Mouse (Mus musculus): ENCODE data around the gene Fam20c. TPM values are rescaled to one million over a fixed set of nuclear protein-coding genes. Genes with fewer than 3 reads are reported as not detected.
A peak's percentile ranks its signal among the peaks of the same experiment; 100 is the strongest.

The Fam20c gene
- total RNA-seq, 1 experiment: 8.0 TPM

GRCm38 (mm10) chr5:138849682-138850461 lies 95.6 kb downstream of the Fam20c start:
- Histone ChIP-seq H3K27ac (ENCODE audit: insufficient read depth, low read depth, low read length, poor library complexity, severe bottlenecking) (no peak overlapping the region), H3K9me3 (ENCODE audit: control insufficient read depth, insufficient read depth, low read depth, low read length) (no peaks in the 10 kb centered on the region)

GRCm38 (mm10) chr5:138850462-138850844 lies 96.1 kb downstream of the Fam20c start:
- Histone ChIP-seq H3K4me3 (ENCODE audit: insufficient read depth in 1 of 2, low read depth in 1 of 2, low read length in 2 of 2, poor library complexity in 1 of 2, severe bottlenecking in 1 of 2) (no peak overlapping the region), H3K4me1 (ENCODE audit: control insufficient read depth in 2 of 2, insufficient read depth in 2 of 2, low read length in 2 of 2, poor library complexity in 1 of 2) (no peaks in the 10 kb centered on the region), H3K9ac (ENCODE audit: insufficient read depth, low read depth, low read length, poor library complexity, severe bottlenecking) (no peak overlapping the region), H3K36me3 (ENCODE audit: control insufficient read depth, insufficient read depth, low read length, poor library complexity, severe bottlenecking) (no peaks in the 10 kb centered on the region), H3K9me3 (ENCODE audit: control insufficient read depth, insufficient read depth, low read depth, low read length) (no peaks in the 10 kb centered on the region), H3K27ac (ENCODE audit: insufficient read depth, low read depth, low read length, poor library complexity, severe bottlenecking) (no peak overlapping the region)
- in situ Hi-C loops (cut with MboI; ENCODE audit: low sequenced_read_pairs in 2 of 2, unreplicated experiment in 2 of 2): loop anchor here in 1 of 2 experiments (10.0 kb wide), 2 partner anchors 234 to 324 kb away; no protein-coding TSS in a partner anchor
- no peak for TF ChIP-seq ZC3H11A (IDR thresholded peaks at IDR 0.05; ENCODE audit: borderline replicate concordance, low read depth, low read length)
- no peak for TF ChIP-seq ZNF384 (IDR thresholded peaks at IDR 0.05; ENCODE audit: low read depth, low read length)
- no peak for TF ChIP-seq MAFK (IDR thresholded peaks at IDR 0.05; ENCODE audit: insufficient read depth, low read depth, low read length)
- no peak for TF ChIP-seq CHD2 (IDR thresholded peaks at IDR 0.05; ENCODE audit: low read depth, low read length)
- no peak for TF ChIP-seq HCFC1 (IDR thresholded peaks at IDR 0.05; ENCODE audit: borderline replicate concordance, insufficient read depth, low read length)
- DNase-seq (ENCODE audit: low read depth, low spot score): no peak

More at GRCm38 (mm10) chr5:138849682-138850461, 95.6 kb downstream of the Fam20c start:
- H3K4me1 ChIP-seq (ENCODE audit: control insufficient read depth in 2 of 2, insufficient read depth in 2 of 2, low read length in 2 of 2, poor library complexity in 1 of 2): no peaks in the 10 kb centered on the region
- TF ChIP-seq ZNF384 (IDR thresholded peaks at IDR 0.05; ENCODE audit: low read depth, low read length) (no peak), CHD2 (IDR thresholded peaks at IDR 0.05; ENCODE audit: low read depth, low read length) (no peak), ZC3H11A (IDR thresholded peaks at IDR 0.05; ENCODE audit: borderline replicate concordance, low read depth, low read length) (no peak), MAFK (IDR thresholded peaks at IDR 0.05; ENCODE audit: insufficient read depth, low read depth, low read length) (no peak), HCFC1 (IDR thresholded peaks at IDR 0.05; ENCODE audit: borderline replicate concordance, insufficient read depth, low read length) (no peak)
- H3K4me3 ChIP-seq (ENCODE audit: insufficient read depth in 1 of 2, low read depth in 1 of 2, low read length in 2 of 2, poor library complexity in 1 of 2, severe bottlenecking in 1 of 2): no peak overlapping the region
- no peak for DNase-seq (ENCODE audit: low read depth, low spot score)
- no peaks in the 10 kb centered on the region for H3K36me3 ChIP-seq (ENCODE audit: control insufficient read depth, insufficient read depth, low read length, poor library complexity, severe bottlenecking)
- no peak overlapping the region for H3K9ac ChIP-seq (ENCODE audit: insufficient read depth, low read depth, low read length, poor library complexity, severe bottlenecking)
- in situ Hi-C loops (cut with MboI; ENCODE audit: low sequenced_read_pairs in 2 of 2, unreplicated experiment in 2 of 2): loop anchor here in 1 of 2 experiments (10.0 kb wide), 2 partner anchors 235 to 325 kb away; no protein-coding TSS in a partner anchor

GRCm38 (mm10) chr5:138851296-138851780 lies 97.0 kb downstream of the Fam20c start:
- Histone ChIP-seq H3K9ac (ENCODE audit: insufficient read depth, low read depth, low read length, poor library complexity, severe bottlenecking) (no peak overlapping the region), H3K27ac (ENCODE audit: insufficient read depth, low read depth, low read length, poor library complexity, severe bottlenecking) (no peak overlapping the region), H3K36me3 (ENCODE audit: control insufficient read depth, insufficient read depth, low read length, poor library complexity, severe bottlenecking) (no peaks in the 10 kb centered on the region), H3K9me3 (ENCODE audit: control insufficient read depth, insufficient read depth, low read depth, low read length) (no peaks in the 10 kb centered on the region), H3K4me3 (ENCODE audit: insufficient read depth in 1 of 2, low read depth in 1 of 2, low read length in 2 of 2, poor library complexity in 1 of 2, severe bottlenecking in 1 of 2) (no peak overlapping the region), H3K4me1 (ENCODE audit: control insufficient read depth in 2 of 2, insufficient read depth in 2 of 2, low read length in 2 of 2, poor library complexity in 1 of 2) (no peaks in the 10 kb centered on the region)
- DNase-seq (ENCODE audit: low read depth, low spot score): no peak
- in situ Hi-C loops (cut with MboI; ENCODE audit: low sequenced_read_pairs in 2 of 2, unreplicated experiment in 2 of 2): loop anchor here in 1 of 2 experiments (10.0 kb wide), 2 partner anchors 233 to 323 kb away; no protein-coding TSS in a partner anchor
- TF ChIP-seq ZNF384 (IDR thresholded peaks at IDR 0.05; ENCODE audit: low read depth, low read length): no peak
- TF ChIP-seq CHD2 (IDR thresholded peaks at IDR 0.05; ENCODE audit: low read depth, low read length): no peak
- TF ChIP-seq MAFK (IDR thresholded peaks at IDR 0.05; ENCODE audit: insufficient read depth, low read depth, low read length): no peak
- no peak for TF ChIP-seq ZC3H11A (IDR thresholded peaks at IDR 0.05; ENCODE audit: borderline replicate concordance, low read depth, low read length)
- TF ChIP-seq HCFC1 (IDR thresholded peaks at IDR 0.05; ENCODE audit: borderline replicate concordance, insufficient read depth, low read length): no peak

DNA sequence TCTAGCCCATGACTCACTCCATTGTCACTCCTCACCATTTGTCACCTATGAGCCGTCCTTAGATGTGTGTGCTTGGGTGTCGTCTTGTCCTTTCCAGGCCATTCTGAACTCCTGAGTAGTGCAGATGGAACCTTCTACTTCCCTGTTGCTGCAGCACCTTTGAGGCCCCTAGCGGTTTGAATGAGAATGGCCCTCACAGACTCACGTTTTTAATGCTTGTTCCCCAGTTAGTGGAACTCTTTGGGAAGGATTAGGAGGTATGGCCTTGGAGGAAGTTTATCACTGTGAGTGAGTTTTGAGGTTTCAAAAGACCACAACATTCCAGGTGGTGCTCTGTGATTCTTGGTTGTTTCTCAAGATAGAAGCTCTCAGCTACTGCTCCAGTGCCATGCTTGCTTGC lies 97.8 kb downstream of the Fam20c start:
- Histone ChIP-seq H3K9ac (ENCODE audit: insufficient read depth, low read depth, low read length, poor library complexity, severe bottlenecking) (no peak overlapping the region), H3K36me3 (ENCODE audit: control insufficient read depth, insufficient read depth, low read length, poor library complexity, severe bottlenecking) (no peaks in the 10 kb centered on the region), H3K9me3 (ENCODE audit: control insufficient read depth, insufficient read depth, low read depth, low read length) (no peaks in the 10 kb centered on the region), H3K27ac (ENCODE audit: insufficient read depth, low read depth, low read length, poor library complexity, severe bottlenecking) (no peak overlapping the region), H3K4me3 (ENCODE audit: insufficient read depth in 1 of 2, low read depth in 1 of 2, low read length in 2 of 2, poor library complexity in 1 of 2, severe bottlenecking in 1 of 2) (no peak overlapping the region), H3K4me1 (ENCODE audit: control insufficient read depth in 2 of 2, insufficient read depth in 2 of 2, low read length in 2 of 2, poor library complexity in 1 of 2) (no peaks in the 10 kb centered on the region; a peak in 1 of 4 replicates)
- in situ Hi-C loops (cut with MboI; ENCODE audit: low sequenced_read_pairs in 2 of 2, unreplicated experiment in 2 of 2): loop anchor here in 1 of 2 experiments (10.0 kb wide), 2 partner anchors 233 to 323 kb away; no protein-coding TSS in a partner anchor
- TF ChIP-seq MAFK (IDR thresholded peaks at IDR 0.05; ENCODE audit: insufficient read depth, low read depth, low read length) (no peak), ZNF384 (IDR thresholded peaks at IDR 0.05; ENCODE audit: low read depth, low read length) (no peak), CHD2 (IDR thresholded peaks at IDR 0.05; ENCODE audit: low read depth, low read length) (no peak), ZC3H11A (IDR thresholded peaks at IDR 0.05; ENCODE audit: borderline replicate concordance, low read depth, low read length) (no peak)
- DNase-seq (ENCODE audit: low read depth, low spot score): peak; percentile 19

Data from ES-E14 (cell line).